Mouse (Mus musculus): ENCODE data around the gene Tmem131l.
A peak's percentile ranks its signal among the peaks of the same experiment; 100 is the strongest.

Tmem131l gene

GRCm38 (mm10) chr3:84015484-84016016 is 24.4 kb downstream of the Tmem131l start:
- DNase-seq (ENCODE audit: low spot score in 2 of 2) = no peak

GRCm38 (mm10) chr3:84010995-84011663 is 28.8 kb downstream of the Tmem131l start:
- no peak for DNase-seq (ENCODE audit: low spot score in 2 of 2)

DNA sequence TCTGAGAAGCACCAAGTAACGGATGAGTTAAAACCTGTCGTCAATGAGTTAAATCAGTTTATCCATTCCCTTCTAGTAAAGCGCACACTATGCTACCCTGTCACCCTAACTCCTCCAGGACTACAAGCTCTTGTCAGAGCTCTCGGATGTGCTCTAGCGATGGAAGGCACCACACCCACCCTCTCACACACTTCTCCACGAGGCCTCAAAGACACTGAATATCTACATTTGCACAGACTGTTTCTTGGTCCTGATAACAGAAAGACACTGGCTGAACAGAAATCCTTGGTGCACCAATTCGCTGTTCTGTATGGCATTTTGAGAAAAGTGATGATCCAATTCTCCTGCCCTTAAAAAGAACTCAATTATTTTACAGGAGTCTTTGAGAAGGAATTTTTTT is 34.0 kb downstream of the Tmem131l start:
- DNase-seq (ENCODE audit: low spot score in 2 of 2) = no peak

DNA sequence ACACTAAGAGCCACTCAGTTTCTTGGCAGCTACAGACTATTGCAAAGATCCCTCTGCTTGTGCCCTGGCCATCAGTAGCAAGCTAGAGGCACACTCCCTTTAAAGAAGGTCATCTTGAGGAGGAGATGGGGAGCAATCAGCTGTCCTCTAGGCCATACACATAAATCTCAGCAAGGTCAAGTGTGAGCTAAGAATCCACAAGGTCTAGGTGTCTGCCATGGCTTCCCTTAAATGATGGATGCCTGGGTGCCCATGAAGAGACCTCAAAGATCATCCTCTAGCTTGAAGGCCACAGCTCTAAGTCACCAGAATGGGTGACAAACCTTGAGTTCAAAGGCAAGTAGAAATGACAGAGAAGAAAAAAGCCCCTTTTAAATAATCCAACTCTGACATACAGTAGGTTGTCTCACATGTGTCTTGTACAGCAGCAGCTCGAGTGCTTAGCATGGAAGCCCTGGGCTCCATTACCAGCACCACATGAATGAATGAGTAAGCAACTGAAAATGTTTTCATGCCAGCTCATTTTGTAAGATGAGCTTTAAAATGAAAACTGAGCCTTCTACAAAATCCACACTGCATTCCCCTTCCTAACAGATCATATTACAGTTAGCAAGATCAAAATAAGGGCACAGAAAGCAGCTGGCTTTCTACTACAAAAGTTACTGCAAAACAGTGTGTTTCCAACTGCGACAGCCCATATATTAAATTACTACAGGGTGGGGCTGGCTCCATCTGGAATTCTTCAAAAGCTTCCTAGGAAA is 35.5 kb downstream of the Tmem131l start:
- no peak for DNase-seq (ENCODE audit: low spot score in 2 of 2)

GRCm38 (mm10) chr3:84002433-84003090 is 37.4 kb downstream of the Tmem131l start:
- no peak for DNase-seq (ENCODE audit: low spot score in 2 of 2)

- no peak for DNase-seq (ENCODE audit: low spot score in 2 of 2)
Observed at GRCm38 (mm10) chr3:83997563-83997962, 42.4 kb downstream of the Tmem131l start.

- no peak for DNase-seq (ENCODE audit: low spot score in 2 of 2)
Observed at GRCm38 (mm10) chr3:83997036-83997435, 42.9 kb downstream of the Tmem131l start.

- DNase-seq (ENCODE audit: low spot score in 2 of 2) = no peak
Observed at GRCm38 (mm10) chr3:83996086-83996485, 43.9 kb downstream of the Tmem131l start.

DNA sequence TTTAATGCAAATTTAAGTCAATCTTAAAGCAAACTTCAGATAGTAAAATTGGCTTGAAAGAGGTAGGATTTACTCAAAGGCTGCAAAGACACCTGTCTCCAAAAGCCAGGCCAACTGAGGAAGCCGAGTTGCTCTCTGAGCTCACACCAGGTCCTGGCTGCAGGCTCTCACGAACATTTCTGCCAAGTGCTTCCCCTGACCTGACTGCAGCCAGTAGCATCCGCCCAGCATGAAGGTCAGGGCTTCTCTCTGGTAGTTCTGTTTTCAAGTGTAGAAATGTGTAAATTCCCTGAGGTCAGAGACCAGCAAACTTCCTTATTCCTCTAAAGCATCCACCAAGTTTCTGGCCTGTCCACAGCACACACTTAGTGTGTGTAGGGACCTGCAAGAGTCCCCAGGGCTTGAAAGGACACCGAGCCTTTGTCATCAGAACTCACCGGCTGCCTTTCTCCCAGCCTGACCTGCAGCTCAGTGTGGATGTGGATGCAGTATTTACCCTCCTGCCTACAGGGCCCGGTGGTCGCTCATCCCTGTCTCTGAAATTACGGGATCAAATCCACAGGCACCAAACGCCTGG is 44.6 kb downstream of the Tmem131l start:
- DNase-seq (ENCODE audit: low spot score in 2 of 2) = no peak

DNA sequence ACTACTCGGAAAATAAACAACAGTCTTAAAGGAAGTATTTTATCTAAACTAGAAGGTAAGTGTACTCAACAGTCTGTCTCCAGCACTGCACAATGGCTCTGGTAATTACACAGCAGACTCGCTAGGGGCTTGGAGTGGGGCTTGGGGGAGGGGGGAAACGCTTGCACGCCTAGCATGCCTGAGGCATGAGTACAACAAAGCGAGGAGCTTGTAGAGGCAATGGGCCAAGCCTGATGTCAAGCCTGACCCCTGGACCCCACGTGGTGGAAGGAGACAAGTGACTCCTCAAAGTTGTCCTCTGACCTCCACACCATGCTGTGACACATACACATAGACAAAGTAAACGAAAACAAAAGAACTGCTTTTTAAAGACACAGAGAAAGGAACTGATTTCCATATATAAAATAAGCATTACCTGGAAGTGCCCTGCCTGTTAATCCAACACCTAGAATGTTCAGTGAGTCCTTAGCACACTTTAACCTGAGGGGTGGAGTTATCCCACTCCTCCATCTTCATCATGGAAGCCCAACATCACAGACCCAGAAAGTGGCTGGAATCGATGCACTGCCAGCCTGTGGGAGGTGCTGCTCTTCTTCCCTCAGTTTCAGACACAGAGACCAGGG is 45.6 kb downstream of the Tmem131l start:
- no peak for DNase-seq (ENCODE audit: low spot score in 2 of 2)

DNA sequence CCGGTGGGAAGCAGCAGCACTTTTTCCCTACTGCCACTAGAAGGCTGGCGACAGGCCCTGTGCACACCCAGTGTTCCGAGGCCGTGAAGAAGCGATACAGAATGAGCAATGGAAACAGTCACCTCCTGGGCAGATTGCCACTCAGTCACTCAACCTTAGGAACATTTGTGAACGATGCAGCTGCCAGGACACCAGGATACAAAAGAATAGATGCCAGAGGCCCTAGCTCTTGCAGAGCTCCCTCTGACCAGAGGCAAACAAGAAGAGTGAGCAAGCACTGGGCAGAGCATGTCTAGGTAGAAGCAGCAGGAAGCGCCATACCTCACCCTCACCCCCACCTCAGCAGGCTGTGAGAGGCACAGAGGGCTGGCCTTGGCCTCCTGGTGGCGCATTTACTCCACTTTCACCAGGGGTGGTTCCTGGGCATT is 46.9 kb downstream of the Tmem131l start:
- peak; percentile 43 to 71 for DNase-seq (ENCODE audit: low spot score in 2 of 2)

DNA sequence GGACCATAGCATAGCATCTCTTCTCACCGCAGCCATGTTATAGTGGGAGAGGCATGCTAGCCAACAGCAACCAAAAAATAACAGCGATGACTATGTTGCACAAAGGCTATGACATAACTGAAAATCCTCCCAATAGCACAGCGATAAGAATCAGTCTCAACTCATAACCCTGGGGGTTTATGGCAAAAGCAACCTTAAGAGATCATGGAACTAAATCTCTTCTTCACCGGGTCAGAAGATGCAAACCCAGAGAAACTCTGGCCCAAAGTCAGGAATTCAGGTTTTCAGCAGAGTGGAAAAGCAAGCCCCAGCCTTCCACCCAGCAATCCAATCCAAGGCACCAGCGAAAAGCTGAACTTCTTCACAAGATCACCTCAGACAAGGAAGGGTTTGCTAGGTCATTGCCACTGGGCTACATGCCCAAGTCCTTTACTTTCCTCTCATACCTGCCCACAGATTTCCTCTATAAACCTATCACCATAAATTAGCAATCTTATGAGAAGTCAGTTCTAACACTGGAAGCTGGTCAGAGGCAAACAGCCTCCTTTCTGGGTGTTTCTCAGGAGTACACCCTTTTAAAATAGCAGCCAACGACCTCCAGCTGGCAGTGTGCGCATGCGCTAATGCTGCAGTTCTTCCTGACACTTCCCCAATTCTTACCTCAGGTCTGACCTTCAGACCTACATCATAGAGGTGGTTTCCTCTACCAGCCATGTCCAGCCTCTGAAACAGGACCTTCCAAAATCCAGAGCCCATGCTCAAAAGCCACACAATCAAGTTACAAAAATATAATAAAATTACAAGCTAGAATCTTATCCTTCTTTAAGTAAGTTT is 48.1 kb downstream of the Tmem131l start:
- no peak for DNase-seq (ENCODE audit: low spot score in 2 of 2)

GRCm38 (mm10) chr3:83988214-83988613 is 51.8 kb downstream of the Tmem131l start:
- no peak for DNase-seq (ENCODE audit: low spot score in 2 of 2)

DNA sequence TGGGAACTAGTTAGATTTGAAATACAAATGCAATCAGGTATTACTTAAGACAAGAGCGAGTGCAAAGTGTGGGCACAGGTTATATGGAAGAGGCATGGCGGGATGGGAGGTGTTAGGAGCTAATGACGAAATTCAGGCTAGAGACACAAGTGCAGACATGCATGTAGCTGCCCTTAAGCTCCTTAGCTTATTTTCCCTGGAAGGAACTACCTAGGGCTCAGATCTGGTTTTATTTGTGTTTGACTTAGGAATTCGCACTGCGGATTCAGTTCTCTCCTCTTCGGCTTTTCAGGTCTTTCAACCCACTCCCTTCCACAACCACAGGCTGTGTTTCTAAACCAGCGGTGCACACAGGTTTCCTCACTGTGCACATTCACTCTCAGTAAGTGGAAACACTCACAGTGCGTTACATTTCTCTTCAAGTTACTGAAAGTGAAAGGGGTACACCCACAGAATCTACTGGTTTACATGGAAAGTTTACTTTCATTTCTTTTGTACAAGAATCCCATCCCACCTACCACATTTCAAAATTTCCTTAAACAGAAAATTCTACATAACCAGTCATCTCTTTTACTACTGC is 52.4 kb downstream of the Tmem131l start:
- no peak for DNase-seq (ENCODE audit: low spot score in 2 of 2)

DNA sequence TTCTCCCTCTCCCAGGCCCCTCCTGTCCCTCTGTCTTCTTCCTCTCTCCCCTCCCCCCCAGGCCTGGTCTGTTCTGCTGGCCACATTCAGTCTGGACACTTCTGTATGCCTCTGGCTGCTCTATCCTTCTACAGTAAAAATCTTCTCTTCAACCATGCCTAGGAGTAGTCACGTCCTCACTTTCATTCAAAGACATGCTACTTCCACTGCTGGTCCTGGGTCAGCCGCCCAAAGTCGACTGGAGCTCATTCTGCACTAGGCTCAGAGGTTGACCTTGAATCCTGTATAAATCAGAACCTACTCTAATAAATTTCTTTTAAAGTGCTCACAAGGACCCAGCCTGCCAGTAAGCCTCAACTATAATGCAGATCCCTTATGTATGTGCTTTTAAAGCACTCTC is 53.2 kb downstream of the Tmem131l start:
- DNase-seq (ENCODE audit: low spot score in 2 of 2) = no peak

DNA sequence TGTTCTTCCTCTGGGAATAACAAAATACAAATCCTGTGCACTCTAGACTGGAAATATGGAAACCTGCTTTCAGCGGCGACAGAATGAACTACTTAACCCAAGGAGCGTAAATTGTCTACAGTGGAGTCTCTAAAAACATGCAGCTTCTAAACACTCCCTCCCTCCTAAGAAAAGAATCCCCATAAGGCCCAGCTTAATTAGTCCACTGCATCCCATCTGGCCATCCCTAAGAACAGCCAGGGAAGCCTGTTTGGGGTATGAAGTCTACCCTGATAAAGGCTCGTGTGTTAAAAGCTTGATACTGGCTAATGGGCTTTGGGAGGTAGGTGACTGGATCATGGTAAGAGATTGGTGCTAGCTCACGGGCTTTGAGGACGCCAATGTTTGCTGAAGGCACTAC is 54.5 kb downstream of the Tmem131l start:
- DNase-seq (ENCODE audit: low spot score in 2 of 2) = no peak

- no peak for DNase-seq (ENCODE audit: low spot score in 2 of 2)
Observed at GRCm38 (mm10) chr3:83984379-83984778, 55.6 kb downstream of the Tmem131l start.

DNA sequence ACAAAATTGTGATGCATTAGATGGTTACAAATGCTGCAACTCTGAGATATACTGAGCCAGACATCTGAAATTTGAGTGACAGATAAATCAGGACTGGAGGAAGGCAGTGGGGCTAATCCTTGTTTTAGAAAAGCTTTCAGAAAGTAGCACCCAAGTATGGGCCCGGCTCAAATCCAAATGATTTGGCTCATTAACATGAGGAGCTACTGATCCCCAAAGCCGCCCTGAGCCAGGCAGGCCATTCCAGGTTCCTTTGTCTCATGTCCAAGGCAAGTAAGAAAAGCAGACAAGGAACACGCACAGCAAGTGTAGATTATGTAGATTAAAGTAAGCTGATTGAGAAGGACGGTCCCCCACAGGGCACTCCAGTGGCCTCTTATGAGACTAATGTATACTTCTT is 57.2 kb downstream of the Tmem131l start:
- DNase-seq (ENCODE audit: low spot score in 2 of 2) = no peak

- DNase-seq (ENCODE audit: low spot score in 2 of 2) = no peak
Observed at GRCm38 (mm10) chr3:83980231-83980872, 59.6 kb downstream of the Tmem131l start.
